Mouse (Mus musculus): ENCODE results near the gene Mbd5.

Gene Mbd5

GRCm38 (mm10) chr2:48948841-48949584 is at the start of gene Mbd5:
Gene Mbd5, plus strand, starts transcription at chr2:48949508.
- DNase-seq (ENCODE audit: extremely low spot score, low spot score) = peak; percentile 99

GRCm38 (mm10) chr2:48908866-48909265 is 40.4 kb upstream of the Mbd5 start:
- DNase-seq (ENCODE audit: extremely low spot score, low spot score) = no peak

DNA sequence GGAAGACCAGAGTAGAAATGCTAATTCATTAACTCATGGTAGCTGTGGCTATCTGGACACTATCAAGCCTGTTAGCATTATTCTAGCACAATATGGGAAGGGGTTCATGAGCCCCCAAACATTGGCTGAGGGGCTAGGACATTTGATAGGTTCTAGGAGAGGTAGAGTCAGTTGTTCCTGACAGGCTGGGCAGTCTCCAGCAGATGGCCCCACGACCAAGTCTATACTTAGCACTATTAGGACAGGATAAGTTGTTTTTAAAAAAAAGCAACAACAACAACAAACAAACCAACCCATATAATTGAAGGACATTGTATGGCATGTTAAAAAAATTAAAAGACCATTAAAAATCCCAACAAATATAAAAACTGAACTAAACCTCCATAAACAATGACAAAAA is 35.1 kb upstream of the Mbd5 start:
- no peak for DNase-seq (ENCODE audit: extremely low spot score, low spot score)

DNA sequence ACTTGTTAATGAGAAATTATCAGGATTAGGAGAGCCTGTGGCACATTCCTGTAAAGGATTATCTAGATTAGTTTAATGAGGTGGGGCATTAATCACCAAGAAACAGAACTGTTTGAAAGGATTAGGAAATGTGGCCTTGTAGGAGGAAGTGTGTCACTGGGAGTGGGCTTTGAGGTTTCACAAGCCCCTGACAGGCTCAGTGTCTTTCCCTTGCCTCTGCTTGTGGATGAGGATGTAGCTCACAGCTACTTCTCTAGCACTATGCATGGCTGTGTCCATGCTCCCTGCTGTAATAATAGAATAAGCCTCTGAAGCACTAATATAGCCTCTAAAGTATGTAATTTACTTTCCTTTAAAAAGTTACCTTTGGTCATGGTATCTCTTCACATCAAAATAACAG is 33.5 kb upstream of the Mbd5 start:
- no peak for DNase-seq (ENCODE audit: extremely low spot score, low spot score)

GRCm38 (mm10) chr2:48935058-48935457 is 14.2 kb upstream of the Mbd5 start:
- no peak for DNase-seq (ENCODE audit: extremely low spot score, low spot score)

- no peak for DNase-seq (ENCODE audit: extremely low spot score, low spot score)
Measured at GRCm38 (mm10) chr2:48947761-48948160, 1.5 kb upstream of the Mbd5 start.

DNA sequence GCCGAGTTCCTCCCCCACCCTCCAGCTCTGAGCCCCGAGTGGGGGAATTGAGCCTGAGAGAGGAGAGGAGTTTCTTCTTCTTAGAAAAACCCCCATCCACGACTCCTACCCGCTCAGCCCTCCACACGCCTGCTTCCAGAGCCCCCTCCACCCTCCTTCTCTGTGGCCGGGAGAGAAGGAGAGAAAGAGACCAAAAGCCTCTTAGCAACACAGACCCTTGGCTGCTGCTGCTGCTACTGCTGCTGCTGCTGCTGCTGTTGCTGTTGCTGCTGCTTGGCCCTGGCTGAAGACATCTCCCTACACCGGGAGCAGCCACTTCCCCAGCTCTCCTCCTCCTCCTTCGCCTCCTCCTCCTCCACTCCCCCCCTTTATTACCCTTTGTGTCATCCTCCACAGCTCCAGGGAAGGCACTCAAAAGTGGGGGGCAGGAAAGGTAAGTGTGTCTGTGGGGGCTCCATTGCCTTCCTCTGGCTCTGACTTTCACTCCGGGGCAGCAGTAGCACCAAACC is 489 bp downstream of the Mbd5 start:
- DNase-seq (ENCODE audit: extremely low spot score, low spot score) = peak; percentile 66

GRCm38 (mm10) chr2:48950252-48950315 is 776 bp downstream of the Mbd5 start, which contains the start of gene Orc4:
Gene Orc4, minus strand, starts transcription at chr2:48950277.
- DNase-seq (ENCODE audit: extremely low spot score, low spot score) = no peak

DNA sequence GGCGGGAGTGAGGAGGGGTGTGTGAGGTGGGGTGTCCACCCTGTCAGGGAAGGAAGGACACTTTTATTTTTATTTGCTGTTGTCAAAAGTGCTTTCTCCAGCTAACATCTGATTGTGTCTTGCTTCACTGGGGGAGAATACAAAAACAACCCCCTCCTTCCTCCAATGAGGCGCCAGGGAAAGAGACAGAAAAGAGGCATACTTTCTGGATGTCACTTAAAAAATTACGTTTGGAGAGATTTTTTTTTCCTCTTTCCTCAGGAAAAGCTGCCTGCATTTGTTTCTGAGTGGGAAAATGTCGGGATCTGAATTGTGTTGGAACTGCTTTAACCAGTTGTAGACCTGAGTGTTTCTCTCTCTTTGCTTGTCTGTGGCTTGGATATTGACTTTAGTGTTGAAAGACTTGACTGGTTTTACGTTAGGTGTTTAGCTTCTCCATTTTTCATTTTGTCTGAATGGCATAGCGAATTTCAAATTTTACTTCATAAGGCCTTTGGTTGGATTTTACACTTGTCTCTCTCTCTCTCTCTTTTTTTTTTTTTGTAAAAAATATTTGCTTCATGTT is 1.1 kb downstream of the Mbd5 start:
- DNase-seq (ENCODE audit: extremely low spot score, low spot score) = no peak

GRCm38 (mm10) chr2:48956591-48956990 is 7.3 kb downstream of the Mbd5 start:
- no peak for DNase-seq (ENCODE audit: extremely low spot score, low spot score)

GRCm38 (mm10) chr2:48978920-48979319 is 29.6 kb downstream of the Mbd5 start:
- no peak for DNase-seq (ENCODE audit: extremely low spot score, low spot score)

GRCm38 (mm10) chr2:48990322-48990721 is 41.0 kb downstream of the Mbd5 start:
- DNase-seq (ENCODE audit: extremely low spot score, low spot score) = no peak

GRCm38 (mm10) chr2:49040481-49040880 is 91.2 kb downstream of the Mbd5 start:
- DNase-seq (ENCODE audit: extremely low spot score, low spot score) = no peak

DNA sequence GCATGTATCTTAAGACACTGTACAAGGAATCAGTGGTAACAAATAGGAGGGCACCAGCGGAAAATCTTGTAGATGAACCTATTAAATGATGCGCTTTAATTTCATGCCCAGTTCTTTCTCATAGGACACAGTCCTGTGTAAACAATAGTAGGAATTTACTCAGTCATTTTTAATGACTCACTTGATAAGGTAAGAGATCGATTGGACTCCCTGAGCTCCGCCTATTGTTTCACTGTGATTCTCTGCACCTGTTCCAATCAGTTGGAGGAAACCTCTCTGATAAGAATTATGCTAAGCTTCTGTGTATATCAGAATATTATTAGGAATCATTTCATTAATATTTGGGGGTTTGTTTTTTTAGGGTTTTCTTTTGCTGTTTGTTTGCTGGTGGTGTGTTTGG is 100.7 kb downstream of the Mbd5 start:
- DNase-seq (ENCODE audit: extremely low spot score, low spot score) = no peak

- no peak for DNase-seq (ENCODE audit: extremely low spot score, low spot score)
Measured at GRCm38 (mm10) chr2:49067886-49068285, 118.6 kb downstream of the Mbd5 start.

GRCm38 (mm10) chr2:49084966-49085365 is 135.7 kb downstream of the Mbd5 start:
- no peak for DNase-seq (ENCODE audit: extremely low spot score, low spot score)

GRCm38 (mm10) chr2:49090771-49091170 is 141.5 kb downstream of the Mbd5 start:
- DNase-seq (ENCODE audit: extremely low spot score, low spot score) = no peak

- no peak for DNase-seq (ENCODE audit: extremely low spot score, low spot score)
Measured at GRCm38 (mm10) chr2:49096765-49097164, 147.5 kb downstream of the Mbd5 start.

- DNase-seq (ENCODE audit: extremely low spot score, low spot score) = no peak
Measured at GRCm38 (mm10) chr2:49108906-49109305, 159.6 kb downstream of the Mbd5 start.

GRCm38 (mm10) chr2:49119875-49120274 is 170.6 kb downstream of the Mbd5 start:
- DNase-seq (ENCODE audit: extremely low spot score, low spot score) = no peak

DNA sequence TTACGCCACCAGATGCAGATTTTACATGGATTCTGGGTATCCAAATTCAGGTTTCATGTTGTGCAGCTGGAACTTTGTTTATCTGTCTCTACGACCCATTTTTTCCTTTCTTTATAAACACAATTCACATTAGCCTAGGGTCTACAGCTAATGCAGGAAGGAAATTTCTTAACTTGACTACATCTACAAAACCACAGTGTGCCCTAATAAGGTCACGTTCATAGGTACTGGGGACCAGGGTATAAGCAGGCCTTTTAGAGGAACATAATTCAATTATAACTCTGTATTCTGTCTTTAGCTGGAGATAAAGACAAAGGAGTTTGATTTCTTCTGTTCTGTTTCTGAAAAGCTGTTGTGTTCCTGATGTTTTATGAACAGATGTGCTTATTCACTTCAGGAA is 172.3 kb downstream of the Mbd5 start:
- DNase-seq (ENCODE audit: extremely low spot score, low spot score) = no peak

DNA sequence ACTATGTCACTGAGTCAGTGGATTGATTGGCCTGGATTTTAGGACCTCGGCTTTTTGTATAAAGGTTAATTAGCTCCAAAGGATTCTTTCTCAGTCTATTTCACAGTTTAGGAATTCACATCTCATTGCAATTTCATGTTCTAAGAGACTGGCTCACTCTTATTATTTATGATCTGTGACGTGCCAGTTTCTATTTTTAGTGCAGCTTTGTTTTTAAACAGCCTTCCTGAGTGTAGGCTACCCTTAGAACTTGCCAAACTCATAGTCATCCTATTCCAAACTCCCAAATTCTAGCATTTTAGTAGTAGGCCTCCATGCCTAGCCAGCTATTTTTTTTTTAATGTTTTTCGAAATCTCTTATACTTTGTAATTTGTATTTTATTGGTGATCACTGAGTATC is 192.9 kb downstream of the Mbd5 start:
- DNase-seq (ENCODE audit: extremely low spot score, low spot score) = no peak

DNA sequence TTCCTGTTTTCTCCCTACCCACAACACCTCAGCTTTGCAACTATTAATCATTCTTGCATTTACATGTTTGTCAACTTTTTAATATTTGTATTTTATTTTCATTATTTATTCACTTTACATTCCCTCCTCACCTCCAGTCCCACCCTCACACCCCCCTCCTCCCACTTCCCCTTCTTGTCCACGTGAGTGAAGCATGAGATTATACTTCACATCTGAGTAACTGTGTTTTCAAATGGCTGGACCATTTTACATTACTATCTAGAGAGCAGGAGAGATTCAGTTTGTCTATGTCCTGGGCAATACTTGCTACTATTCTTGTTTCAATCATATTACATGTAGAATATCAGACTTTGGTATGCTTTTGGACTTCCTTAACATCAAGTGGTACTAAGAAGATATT is 204.3 kb downstream of the Mbd5 start:
- DNase-seq (ENCODE audit: extremely low spot score, low spot score) = no peak
